ENCODE assay signal across 18 mouse cellular contexts in the genomic region with DNA sequence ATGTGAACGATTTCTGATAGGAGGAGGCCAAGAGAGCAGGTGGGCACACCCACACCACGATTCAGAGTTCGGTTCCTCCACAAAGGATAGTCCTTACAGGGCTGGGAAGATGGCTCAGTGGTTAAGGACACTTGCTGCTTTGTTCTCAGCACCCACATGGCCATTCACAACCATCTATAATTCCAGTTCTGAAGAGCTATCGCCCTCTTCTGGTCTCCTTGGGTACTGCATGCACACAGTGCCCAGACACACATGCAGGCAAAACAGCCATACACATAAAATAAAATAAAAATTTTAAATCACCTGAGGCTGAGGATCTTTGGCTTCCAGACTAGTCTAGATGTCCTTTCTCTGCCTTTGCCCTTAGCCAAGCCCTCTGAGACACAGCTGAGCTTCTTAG. TPM values are rescaled to one million over a fixed set of nuclear protein-coding genes. Genes with fewer than 3 reads are reported as not detected.
DNase-seq lines count a peak whose midpoint lies in the region; ATAC-seq and TF ChIP-seq lines count a peak whose summit lies in the region.
"Had no signal": no experiment of that assay in that cellular context is flagged by ENCODE, and none has a peak within 500 bp of the region (broad histone marks: within the 10 kb centered on the region; RNA-seq: fewer than 3 reads in every experiment).

No protein-coding gene starts in this region.

- no peak overlapping the region for H3K9ac ChIP-seq in forebrain, postnatal 0 days
- no peak overlapping the region for H3K9ac ChIP-seq in forebrain, embryonic 12.5 days
- no peak overlapping the region for H3K9ac ChIP-seq in liver, embryonic 14.5 days (replicated peaks)
- H3K9ac ChIP-seq in liver, embryonic 12.5 days = no peak overlapping the region
- H3K9ac ChIP-seq: embryonic facial prominence, embryonic 12.5 days; hindbrain, embryonic 13.5 days; lung, embryonic 15.5 days had no signal

- peaks cover 17% of the 10 kb centered on the region; the same call in 1 of the 2 replicates for H3K36me3 ChIP-seq in forebrain, postnatal 0 days (ENCODE audit: insufficient read depth)
- H3K36me3 ChIP-seq in forebrain, embryonic 12.5 days (replicated peaks) = 0 out of 2 replicates have a peak, but pooled peaks cover 3% of the 10 kb centered on the region
- no peaks in the 10 kb centered on the region for H3K36me3 ChIP-seq in liver, embryonic 14.5 days (replicated peaks; ENCODE audit: control insufficient read depth, insufficient read depth, low read depth)
- H3K36me3 ChIP-seq in liver, embryonic 12.5 days = no peaks in the 10 kb centered on the region
- H3K36me3 ChIP-seq in E14TG2a.4 (ENCODE audit: insufficient read depth, low read length) = no peaks in the 10 kb centered on the region
- no peaks in the 10 kb centered on the region for H3K36me3 ChIP-seq in embryonic facial prominence, embryonic 10.5 days (replicated peaks)
- H3K36me3 ChIP-seq: embryonic facial prominence, embryonic 12.5 days; lung, embryonic 15.5 days had no signal

- H3K27me3 ChIP-seq in forebrain, postnatal 0 days (ENCODE audit: insufficient read depth, low read length) = no peaks in the 10 kb centered on the region
- H3K27me3 ChIP-seq in forebrain, embryonic 12.5 days = 0 out of 2 replicates have a peak, but pooled peaks cover 8% of the 10 kb centered on the region
- no peaks in the 10 kb centered on the region; the same call in 1 of the 2 replicates for H3K27me3 ChIP-seq in liver, embryonic 14.5 days (ENCODE audit: control insufficient read depth, insufficient read depth, low read length)
- peaks cover 27% of the 10 kb centered on the region for H3K27me3 ChIP-seq in liver, embryonic 12.5 days (replicated peaks)
- H3K27me3 ChIP-seq in E14TG2a.4 (ENCODE audit: insufficient read depth, low read length) = no peaks in the 10 kb centered on the region; the same call in 1 of the 2 replicates
- peaks cover 23% of the 10 kb centered on the region; the same call in 1 of the 2 replicates for H3K27me3 ChIP-seq in embryonic facial prominence, embryonic 10.5 days (replicated peaks; ENCODE audit: low read depth, poor library complexity, severe bottlenecking)
- H3K27me3 ChIP-seq: embryonic facial prominence, embryonic 12.5 days; hindbrain, embryonic 13.5 days had no signal

- no peak overlapping the region for H3K27ac ChIP-seq in forebrain, postnatal 0 days (ENCODE audit: low read depth, low read length)
- H3K27ac ChIP-seq in forebrain, embryonic 12.5 days = no peak overlapping the region
- H3K27ac ChIP-seq in liver, embryonic 14.5 days = no peak overlapping the region
- H3K27ac ChIP-seq in liver, embryonic 12.5 days = no peak overlapping the region
- no peak overlapping the region for H3K27ac ChIP-seq in embryonic facial prominence, embryonic 10.5 days (replicated peaks)
- H3K27ac ChIP-seq: embryonic facial prominence, embryonic 12.5 days; hindbrain, embryonic 13.5 days; lung, embryonic 15.5 days had no signal

- H3K4me3 ChIP-seq in forebrain, postnatal 0 days (ENCODE audit: low read depth, low read length) = no peak overlapping the region
- H3K4me3 ChIP-seq in forebrain, embryonic 12.5 days (replicated peaks) = no peak overlapping the region
- H3K4me3 ChIP-seq in liver, embryonic 14.5 days (ENCODE audit: insufficient read depth in 1 of 2, low read depth in 2 of 2, low read length in 2 of 2) = no peak overlapping the region
- no peak overlapping the region for H3K4me3 ChIP-seq in liver, embryonic 12.5 days
- H3K4me3 ChIP-seq in E14TG2a.4 (replicated peaks; ENCODE audit: low read length) = no peak overlapping the region
- no peak overlapping the region for H3K4me3 ChIP-seq in embryonic facial prominence, embryonic 10.5 days
- H3K4me3 ChIP-seq: embryonic facial prominence, embryonic 12.5 days; hindbrain, embryonic 13.5 days; lung, embryonic 15.5 days had no signal

- no peak for TF ChIP-seq EP300 in liver, embryonic 14.5 days (IDR thresholded peaks at IDR 0.05; ENCODE audit: low read depth)

- 85% methylated on average over 4 of the region's 4 CpGs for WGBS in forebrain, postnatal 0 days
- WGBS in forebrain, embryonic 12.5 days = 74% methylated on average over 4 of the region's 4 CpGs
- WGBS in liver, embryonic 14.5 days (ENCODE audit: insufficient replicate concordance) = 65% methylated on average over 4 of the region's 4 CpGs
- WGBS in liver, embryonic 12.5 days (ENCODE audit: insufficient replicate concordance) = 66% methylated on average over 4 of the region's 4 CpGs
- 76% methylated on average over 4 of the region's 4 CpGs for WGBS in embryonic facial prominence, embryonic 10.5 days

- peaks cover 24% of the 10 kb centered on the region for H3K4me1 ChIP-seq in forebrain, postnatal 0 days (ENCODE audit: insufficient read depth)
- peaks cover 25% of the 10 kb centered on the region for H3K4me1 ChIP-seq in forebrain, embryonic 12.5 days
- no peaks in the 10 kb centered on the region for H3K4me1 ChIP-seq in liver, embryonic 14.5 days (replicated peaks; ENCODE audit: control insufficient read depth in 2 of 2, insufficient read depth in 2 of 2, low read length in 1 of 2)
- H3K4me1 ChIP-seq in liver, embryonic 12.5 days = peaks cover 10% of the 10 kb centered on the region; the same call in 1 of the 2 replicates
- peaks cover 47% of the 10 kb centered on the region for H3K4me1 ChIP-seq in E14TG2a.4 (replicated peaks; ENCODE audit: low read depth, low read length)
- H3K4me1 ChIP-seq in embryonic facial prominence, embryonic 10.5 days = peaks cover 20% of the 10 kb centered on the region
- H3K4me1 ChIP-seq: lung, embryonic 15.5 days had no signal

- DNase-seq in forebrain, postnatal 0 days = no peak
- no peak for DNase-seq in liver, embryonic 14.5 days (ENCODE audit: low read depth in 3 of 3, low spot score in 3 of 3)
- peak; percentile 44 for DNase-seq in naive thymus-derived CD4-positive, alpha-beta T cell, adult 2 months (ENCODE audit: low read depth)
- no peak for DNase-seq in adrenal gland, postnatal 14 days
- no peak for DNase-seq in embryonic facial prominence, embryonic 10.5 days (ENCODE audit: low spot score)
- DNase-seq: adrenal gland, postnatal 10 days; cerebellum, postnatal 36 days; left cerebral cortex, postnatal 4 days; right cerebral cortex, postnatal 4 days; thymus, postnatal 36 days had no signal

- no peak overlapping the region for H3K4me2 ChIP-seq in forebrain, postnatal 0 days (ENCODE audit: low read depth)
- no peak overlapping the region for H3K4me2 ChIP-seq in forebrain, embryonic 12.5 days
- H3K4me2 ChIP-seq in liver, embryonic 14.5 days (ENCODE audit: low read depth) = no peak overlapping the region
- no peak overlapping the region for H3K4me2 ChIP-seq in liver, embryonic 12.5 days
- H3K4me2 ChIP-seq: embryonic facial prominence, embryonic 12.5 days; hindbrain, embryonic 13.5 days; lung, embryonic 15.5 days had no signal

- ATAC-seq in forebrain, postnatal 0 days = no peak
- ATAC-seq in forebrain, embryonic 12.5 days (ENCODE audit: low FRiP score) = no peak
- ATAC-seq in liver, embryonic 14.5 days (ENCODE audit: insufficient read depth) = no peak
- no peak for ATAC-seq in liver, embryonic 12.5 days

- TF ChIP-seq CTCF in forebrain, postnatal 0 days (IDR thresholded peaks at IDR 0.05; ENCODE audit: low read depth) = peak; percentile 53
- TF ChIP-seq CTCF in liver, embryonic 14.5 days (IDR thresholded peaks at IDR 0.05; ENCODE audit: low read depth) = peak; percentile 66
- peak; percentile 94 for TF ChIP-seq CTCF in E14TG2a.4 (conservative IDR thresholded peaks at IDR 0.05; ENCODE audit: low read length)

- H3K9me3 ChIP-seq in forebrain, postnatal 0 days (ENCODE audit: low read length) = no peaks in the 10 kb centered on the region
- H3K9me3 ChIP-seq in forebrain, embryonic 12.5 days = no peaks in the 10 kb centered on the region; the same call in 1 of the 2 replicates
- no peaks in the 10 kb centered on the region for H3K9me3 ChIP-seq in liver, embryonic 14.5 days (ENCODE audit: control insufficient read depth, low read length)
- H3K9me3 ChIP-seq in liver, embryonic 12.5 days (replicated peaks) = 0 out of 2 replicates have a peak, but pooled peaks cover 3% of the 10 kb centered on the region
- peaks cover 6% of the 10 kb centered on the region; the same call in 1 of the 2 replicates for H3K9me3 ChIP-seq in E14TG2a.4 (ENCODE audit: low read length)
- H3K9me3 ChIP-seq in embryonic facial prominence, embryonic 10.5 days = peaks cover 4% of the 10 kb centered on the region; the same call in 1 of the 2 replicates
- H3K9me3 ChIP-seq: embryonic facial prominence, embryonic 12.5 days; lung, embryonic 15.5 days had no signal

RNA-seq across cellular contexts. Expression of gene Mad2l2, which starts 12.8 kb away (rescaled TPM):
- 43.6 and 45.7 TPM in 2 replicates for total RNA-seq in forebrain, postnatal 0 days (2014; rRNA removed)
- polyA plus RNA-seq in forebrain, postnatal 0 days (2015; fragmentation: Nextera tagmentation; extraction: Ambion mirVana) = 102 and 104 TPM in 2 replicates
- 76.1 and 81.6 TPM in 2 replicates for polyA plus RNA-seq in forebrain, embryonic 12.5 days (2016; fragmentation: Nextera tagmentation; extraction: Ambion mirVana)
- 7.5 and 9.4 TPM in 2 replicates for polyA plus RNA-seq in liver, embryonic 14.5 days (2012; rRNA removed)
- 17.7 and 19.1 TPM in 2 replicates for polyA plus RNA-seq in liver, embryonic 14.5 days (2014; fragmentation: Nextera tagmentation; extraction: Ambion mirVana)
- polyA plus RNA-seq in liver, embryonic 12.5 days (2016; fragmentation: Nextera tagmentation; extraction: Ambion mirVana) = 24.2 and 25.5 TPM in 2 replicates
- total RNA-seq in adrenal gland, postnatal 14 days (2021) = 20.0 and 21.2 TPM in 2 replicates
- polyA plus RNA-seq in embryonic facial prominence, embryonic 10.5 days (2016; fragmentation: Nextera tagmentation; extraction: Ambion mirVana) = 63.3 and 67.3 TPM in 2 replicates

RNA-seq across cellular contexts. Expression of gene Draxin, which starts 13.1 kb away (rescaled TPM):
- 37.5 and 40.5 TPM in 2 replicates for total RNA-seq in forebrain, postnatal 0 days (2014; rRNA removed)
- 6.8 and 8.7 TPM in 2 replicates for polyA plus RNA-seq in forebrain, postnatal 0 days (2015; fragmentation: Nextera tagmentation; extraction: Ambion mirVana)
- 6.4 and 8.0 TPM in 2 replicates for polyA plus RNA-seq in forebrain, embryonic 12.5 days (2016; fragmentation: Nextera tagmentation; extraction: Ambion mirVana)
- polyA plus RNA-seq in liver, embryonic 14.5 days (2012; rRNA removed) = 0.16 and 0.22 TPM in 2 replicates
- polyA plus RNA-seq in liver, embryonic 14.5 days (2014; fragmentation: Nextera tagmentation; extraction: Ambion mirVana) = 0.04 and 0.05 TPM in 2 replicates
- polyA plus RNA-seq in liver, embryonic 12.5 days (2016; fragmentation: Nextera tagmentation; extraction: Ambion mirVana) = 0.08 TPM in 2 replicates
- total RNA-seq in adrenal gland, postnatal 14 days (2021) = 0.11 and 0.38 TPM in 2 replicates
- polyA plus RNA-seq in embryonic facial prominence, embryonic 10.5 days (2016; fragmentation: Nextera tagmentation; extraction: Ambion mirVana) = 1.5 and 2.4 TPM in 2 replicates
- total RNA-seq: megakaryocyte, adult 5-6 weeks had no signal
- polyA plus RNA-seq: heart, embryonic 16.5 days had no signal

RNA-seq across cellular contexts. Expression of gene Agtrap, which starts 29.6 kb away (rescaled TPM):
- 3.8 and 4.2 TPM in 2 replicates for total RNA-seq in forebrain, postnatal 0 days (2014; rRNA removed)
- 5.6 and 7.9 TPM in 2 replicates for polyA plus RNA-seq in forebrain, postnatal 0 days (2015; fragmentation: Nextera tagmentation; extraction: Ambion mirVana)
- polyA plus RNA-seq in forebrain, embryonic 12.5 days (2016; fragmentation: Nextera tagmentation; extraction: Ambion mirVana) = 8.4 and 9.2 TPM in 2 replicates
- polyA plus RNA-seq in liver, embryonic 14.5 days (2012; rRNA removed) = 4.0 and 4.1 TPM in 2 replicates
- polyA plus RNA-seq in liver, embryonic 14.5 days (2014; fragmentation: Nextera tagmentation; extraction: Ambion mirVana) = 8.2 and 9.9 TPM in 2 replicates
- 12.3 and 12.5 TPM in 2 replicates for polyA plus RNA-seq in liver, embryonic 12.5 days (2016; fragmentation: Nextera tagmentation; extraction: Ambion mirVana)
- 45.1 and 45.2 TPM in 2 replicates for total RNA-seq in adrenal gland, postnatal 14 days (2021)
- 13.2 and 14.8 TPM in 2 replicates for polyA plus RNA-seq in embryonic facial prominence, embryonic 10.5 days (2016; fragmentation: Nextera tagmentation; extraction: Ambion mirVana)

RNA-seq across cellular contexts. Expression of gene Fbxo6, which starts 34.5 kb away (rescaled TPM):
- 22.0 and 24.0 TPM in 2 replicates for total RNA-seq in forebrain, postnatal 0 days (2014; rRNA removed)
- 22.8 and 24.9 TPM in 2 replicates for polyA plus RNA-seq in forebrain, postnatal 0 days (2015; fragmentation: Nextera tagmentation; extraction: Ambion mirVana)
- 14.9 and 16.4 TPM in 2 replicates for polyA plus RNA-seq in forebrain, embryonic 12.5 days (2016; fragmentation: Nextera tagmentation; extraction: Ambion mirVana)
- polyA plus RNA-seq in liver, embryonic 14.5 days (2012; rRNA removed) = 7.4 and 7.5 TPM in 2 replicates
- 15.0 and 15.1 TPM in 2 replicates for polyA plus RNA-seq in liver, embryonic 14.5 days (2014; fragmentation: Nextera tagmentation; extraction: Ambion mirVana)
- 20.5 and 28.7 TPM in 2 replicates for polyA plus RNA-seq in liver, embryonic 12.5 days (2016; fragmentation: Nextera tagmentation; extraction: Ambion mirVana)
- total RNA-seq in adrenal gland, postnatal 14 days (2021) = 30.7 and 31.0 TPM in 2 replicates
- polyA plus RNA-seq in embryonic facial prominence, embryonic 10.5 days (2016; fragmentation: Nextera tagmentation; extraction: Ambion mirVana) = 8.3 and 10.6 TPM in 2 replicates

RNA-seq across cellular contexts. Expression of gene Fbxo44, which starts 42.9 kb away (rescaled TPM):
- total RNA-seq in forebrain, postnatal 0 days (2014; rRNA removed) = 126 and 132 TPM in 2 replicates
- 73.3 and 81.4 TPM in 2 replicates for polyA plus RNA-seq in forebrain, postnatal 0 days (2015; fragmentation: Nextera tagmentation; extraction: Ambion mirVana)
- 57.5 and 60.5 TPM in 2 replicates for polyA plus RNA-seq in forebrain, embryonic 12.5 days (2016; fragmentation: Nextera tagmentation; extraction: Ambion mirVana)
- 1.0 and 1.2 TPM in 2 replicates for polyA plus RNA-seq in liver, embryonic 14.5 days (2012; rRNA removed)
- 0.43 and 0.46 TPM in 2 replicates for polyA plus RNA-seq in liver, embryonic 14.5 days (2014; fragmentation: Nextera tagmentation; extraction: Ambion mirVana)
- 1.6 and 1.7 TPM in 2 replicates for polyA plus RNA-seq in liver, embryonic 12.5 days (2016; fragmentation: Nextera tagmentation; extraction: Ambion mirVana)
- 6.7 and 9.1 TPM in 2 replicates for total RNA-seq in adrenal gland, postnatal 14 days (2021)
- 18.0 and 21.3 TPM in 2 replicates for polyA plus RNA-seq in embryonic facial prominence, embryonic 10.5 days (2016; fragmentation: Nextera tagmentation; extraction: Ambion mirVana)
